Mouse (Mus musculus) stomach, postnatal 0 days (tissue): ENCODE measurements around the gene Prr18.

Experiments used
- CTCF ChIP-seq: IDR thresholded peaks from 2 replicates; pipeline ENCODE4 v1.5.1; 2016; ENCODE audit warnings: antibody characterized with exemption, low read depth, mild to moderate bottlenecking, moderate library complexity
- EP300 ChIP-seq: optimal IDR thresholded peaks from 2 replicates; pipeline ENCODE3; 2016; ENCODE audit warnings: antibody characterized with exemption

- TF ChIP-seq EP300 (no peak), CTCF (no peak)
Observed at GRCm38 (mm10) chr17:8348941-8349340, 11.7 kb downstream of the Prr18 start.
